Mouse (Mus musculus) hindbrain, embryonic 16.5 days (tissue): ENCODE measurements around the gene Grk2. TPM values are rescaled to one million over a fixed set of nuclear protein-coding genes. Genes with fewer than 3 reads are reported as not detected.

ENCODE experiments used
- ATAC-seq: fragments of 200-750 bp; cut with Nextera tagmentation; 2 replicates; pipeline ENCODE4 v1.8.0; 2017; ENCODE audit warnings: moderate TSS enrichment, moderate library complexity
- H3K27ac ChIP-seq: fragments of 300-500 bp; sonication (generic); 2 replicates; pipeline ENCODE4 v1.5.1; 2014; ENCODE audit warnings: low read depth, mild to moderate bottlenecking, control low read depth, low read length, moderate library complexity
- H3K27me3 ChIP-seq: fragments of 300-500 bp; sonication (generic); replicated peaks from 2 replicates; pipeline ENCODE4 v1.6.1; 2014; ENCODE audit warnings: low read length; ENCODE audit not compliant: control insufficient read depth, insufficient read depth
- H3K36me3 ChIP-seq: fragments of 300-500 bp; sonication (generic); 2 replicates; pipeline ENCODE4 v1.6.1; 2014; ENCODE audit warnings: mild to moderate bottlenecking, low read length, moderate library complexity, mixed read lengths; ENCODE audit not compliant: control insufficient read depth, insufficient read depth
- H3K4me1 ChIP-seq: fragments of 300-500 bp; sonication (generic); 2 replicates; pipeline ENCODE4 v1.6.1; 2014; ENCODE audit warnings: low read depth, low read length; ENCODE audit not compliant: control insufficient read depth, insufficient read depth
- H3K4me2 ChIP-seq: fragments of 300-500 bp; sonication (generic); 2 replicates; pipeline ENCODE4 v1.6.1; 2014; ENCODE audit warnings: mild to moderate bottlenecking, low read length, control low read depth, moderate library complexity
- H3K4me3 ChIP-seq: fragments of 300-500 bp; sonication (generic); 2 replicates; pipeline ENCODE4 v1.5.1; 2014; ENCODE audit warnings: mild to moderate bottlenecking, low read length, control low read depth, moderate library complexity
- H3K9ac ChIP-seq: fragments of 300-500 bp; sonication (generic); 2 replicates; pipeline ENCODE4 v1.6.1; 2014; ENCODE audit warnings: low read depth, mild to moderate bottlenecking, control low read depth, low read length, moderate library complexity
- H3K9me3 ChIP-seq: fragments of 300-500 bp; sonication (generic); 2 replicates; pipeline ENCODE4 v1.6.1; 2014; ENCODE audit warnings: mild to moderate bottlenecking, low read length, moderate library complexity; ENCODE audit not compliant: control insufficient read depth
- whole genome bisulfite sequencing: fragments of 180-500 bp; shearing (Covaris S2); extraction: QIAGEN DNeasy Blood & Tissue Kit; methylation state at CpG from one replicate; pipeline ENCODE4 v1.1.7; 2014; 5-methylcytosine and 5-hydroxymethylcytosine counted together
- polyA plus RNA-seq: library from polyadenylated mRNA; unstranded; fragments of >200 nt; fragmentation: Nextera tagmentation; extraction: Ambion mirVana; gene quantifications from 2 replicates; pipeline ENCODE4 v1.2.1, GENCODE M21; 2015

The Grk2 gene
- polyA plus RNA-seq, 1 experiment from 2014 or later = 28.3 TPM

GRCm38 (mm10) chr19:4300271-4300704 is 5.7 kb downstream of the Grk2 start:
- H3K27ac ChIP-seq = no peak overlapping the region; the same call in 1 of the 2 replicates
- 39% methylated on average over 7 of the region's 7 CpGs for WGBS
- H3K4me2 ChIP-seq = no peak overlapping the region
- peaks cover 49% of the 10 kb centered on the region for H3K4me1 ChIP-seq
- ATAC-seq = no peak
- no peak overlapping the region for H3K9ac ChIP-seq
- no peaks in the 10 kb centered on the region for H3K36me3 ChIP-seq
- H3K4me3 ChIP-seq = no peak overlapping the region
- H3K9me3 ChIP-seq = no peaks in the 10 kb centered on the region
- H3K27me3 ChIP-seq = no peaks in the 10 kb centered on the region

GRCm38 (mm10) chr19:4299574-4300270 is 6.3 kb downstream of the Grk2 start:
- Histone ChIP-seq H3K27ac (no peak overlapping the region; the same call in 1 of the 2 replicates), H3K4me1 (peaks cover 45% of the 10 kb centered on the region), H3K9ac (no peak overlapping the region), H3K9me3 (no peaks in the 10 kb centered on the region), H3K36me3 (no peaks in the 10 kb centered on the region), H3K4me2 (no peak overlapping the region), H3K4me3 (no peak overlapping the region), H3K27me3 (no peaks in the 10 kb centered on the region)
- no peak for ATAC-seq
- 80% methylated on average over 6 of the region's 6 CpGs for WGBS

- peaks cover 39% of the 10 kb centered on the region for H3K4me1 ChIP-seq
- no peaks in the 10 kb centered on the region for H3K9me3 ChIP-seq
- no peak overlapping the region for H3K9ac ChIP-seq
- H3K36me3 ChIP-seq = no peaks in the 10 kb centered on the region
- H3K4me3 ChIP-seq = no peak overlapping the region
- no peak overlapping the region for H3K4me2 ChIP-seq
- H3K27me3 ChIP-seq = no peaks in the 10 kb centered on the region
- no peak overlapping the region for H3K27ac ChIP-seq
- no peak for ATAC-seq
- 87% methylated on average over 7 of the region's 7 CpGs for WGBS
These were observed 6.9 kb downstream of the Grk2 start for GRCm38 (mm10) chr19:4299126-4299525.

- WGBS = 90% methylated on average over 17 of the region's 17 CpGs
- Histone ChIP-seq H3K36me3 (no peaks in the 10 kb centered on the region), H3K4me1 (peaks cover 35% of the 10 kb centered on the region), H3K27me3 (no peaks in the 10 kb centered on the region), H3K4me3 (no peak overlapping the region), H3K9ac (no peak overlapping the region), H3K9me3 (no peaks in the 10 kb centered on the region), H3K4me2 (no peak overlapping the region), H3K27ac (no peak overlapping the region)
- ATAC-seq = no peak
These were observed 7.5 kb downstream of the Grk2 start for GRCm38 (mm10) chr19:4298322-4299121.

GRCm38 (mm10) chr19:4297851-4298250 is 8.2 kb downstream of the Grk2 start:
- Histone ChIP-seq H3K9ac (no peak overlapping the region), H3K9me3 (no peaks in the 10 kb centered on the region)
- WGBS = 86% methylated on average over 5 of the region's 5 CpGs

GRCm38 (mm10) chr19:4296611-4297010 is 9.4 kb downstream of the Grk2 start:
- peaks cover 14% of the 10 kb centered on the region for H3K36me3 ChIP-seq
- H3K4me3 ChIP-seq = no peak overlapping the region
- H3K27me3 ChIP-seq = no peaks in the 10 kb centered on the region
- 93% methylated on average over 2 of the region's 2 CpGs for WGBS
- no peak overlapping the region for H3K4me2 ChIP-seq
- H3K4me1 ChIP-seq = peaks cover 16% of the 10 kb centered on the region
- H3K9ac ChIP-seq = no peak overlapping the region
- no peak overlapping the region for H3K27ac ChIP-seq
- H3K9me3 ChIP-seq = no peaks in the 10 kb centered on the region
- no peak for ATAC-seq

More at GRCm38 (mm10) chr19:4297851-4298250, 8.2 kb downstream of the Grk2 start:
- Histone ChIP-seq H3K4me2 (no peak overlapping the region), H3K27ac (no peak overlapping the region), H3K36me3 (0 out of 2 replicates have a peak, but pooled peaks cover 2% of the 10 kb centered on the region), H3K27me3 (no peaks in the 10 kb centered on the region), H3K4me1 (peaks cover 29% of the 10 kb centered on the region), H3K4me3 (no peak overlapping the region)
- no peak for ATAC-seq

- Histone ChIP-seq H3K9me3 (no peaks in the 10 kb centered on the region), H3K9ac (no peak overlapping the region), H3K4me1 (peaks cover 5% of the 10 kb centered on the region), H3K4me2 (no peak overlapping the region), H3K27me3 (no peaks in the 10 kb centered on the region), H3K4me3 (no peak overlapping the region), H3K27ac (no peak overlapping the region), H3K36me3 (peaks cover 25% of the 10 kb centered on the region)
- WGBS = 95% methylated on average over 4 of the region's 4 CpGs
- ATAC-seq = no peak
These were observed 10.6 kb downstream of the Grk2 start for GRCm38 (mm10) chr19:4295391-4295790.

- no peaks in the 10 kb centered on the region for H3K27me3 ChIP-seq
- H3K36me3 ChIP-seq = peaks cover 34% of the 10 kb centered on the region
- no peak overlapping the region for H3K9ac ChIP-seq
- no peak for ATAC-seq
- WGBS = 69% methylated on average over 14 of the region's 14 CpGs
- no peak overlapping the region for H3K4me3 ChIP-seq
- no peak overlapping the region for H3K27ac ChIP-seq
- H3K4me1 ChIP-seq = no peaks in the 10 kb centered on the region
- H3K4me2 ChIP-seq = no peak overlapping the region
- no peaks in the 10 kb centered on the region for H3K9me3 ChIP-seq
These were observed 11.5 kb downstream of the Grk2 start for GRCm38 (mm10) chr19:4294381-4295097.

- WGBS = 85% methylated on average over 11 of the region's 11 CpGs
- Histone ChIP-seq H3K9ac (no peak overlapping the region), H3K9me3 (no peaks in the 10 kb centered on the region), H3K4me1 (no peaks in the 10 kb centered on the region), H3K4me3 (no peak overlapping the region), H3K27ac (no peak overlapping the region), H3K4me2 (no peak overlapping the region), H3K36me3 (peaks cover 57% of the 10 kb centered on the region), H3K27me3 (no peaks in the 10 kb centered on the region)
- ATAC-seq = no peak
These were observed 14.9 kb downstream of the Grk2 start for GRCm38 (mm10) chr19:4291161-4291560.
